Comparison of ENCODE assay signal across 32 mouse cellular contexts in the genomic region with DNA sequence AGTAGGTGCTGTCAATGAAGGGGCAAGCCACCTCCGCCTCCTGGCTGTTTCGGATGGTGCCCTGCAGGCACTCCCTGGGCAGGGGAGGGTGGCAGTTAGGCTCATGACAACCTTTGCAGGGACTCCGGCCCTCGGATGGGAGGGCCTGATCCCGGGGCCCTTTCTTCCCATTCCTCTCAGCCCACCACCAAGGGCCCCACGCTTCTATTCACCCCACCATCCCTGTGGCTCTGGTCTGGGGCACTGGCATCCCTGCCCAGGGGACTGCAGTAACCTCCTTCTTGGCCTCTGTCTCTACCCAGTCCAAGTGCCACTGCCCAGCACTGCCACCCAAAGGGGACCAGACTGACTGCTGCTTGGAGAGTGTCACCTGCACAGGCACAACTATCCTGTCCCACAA. TPM values are rescaled to one million over a fixed set of nuclear protein-coding genes. Genes with fewer than 3 reads are reported as not detected.
"Had no signal": no experiment of that assay in that cellular context is flagged by ENCODE, and none has a peak within 500 bp of the region (broad histone marks: within the 10 kb centered on the region; RNA-seq: fewer than 3 reads in every experiment).

No protein-coding gene starts in this region.

- H3K4me2 ChIP-seq: embryonic facial prominence, embryonic 12.5 days; embryonic facial prominence, embryonic 13.5 days; embryonic facial prominence, embryonic 15.5 days; forebrain, embryonic 12.5 days; forebrain, embryonic 13.5 days; forebrain, embryonic 15.5 days had no signal

- H3K27me3 ChIP-seq: embryonic facial prominence, embryonic 12.5 days; embryonic facial prominence, embryonic 13.5 days; embryonic facial prominence, embryonic 15.5 days; forebrain, embryonic 12.5 days; forebrain, embryonic 13.5 days; forebrain, embryonic 15.5 days had no signal

- H3K4me3 ChIP-seq: embryonic facial prominence, embryonic 10.5 days; embryonic facial prominence, embryonic 12.5 days; embryonic facial prominence, embryonic 13.5 days; embryonic facial prominence, embryonic 15.5 days; erythroblast, embryonic 14.5 days; forebrain, embryonic 10.5 days; forebrain, embryonic 12.5 days; forebrain, embryonic 13.5 days; forebrain, embryonic 15.5 days; gastrocnemius, adult 2 months had no signal

- H3K27ac ChIP-seq: embryonic facial prominence, embryonic 10.5 days; embryonic facial prominence, embryonic 12.5 days; embryonic facial prominence, embryonic 13.5 days; embryonic facial prominence, embryonic 15.5 days; forebrain, embryonic 10.5 days; forebrain, embryonic 12.5 days; forebrain, embryonic 13.5 days; forebrain, embryonic 15.5 days; gastrocnemius, adult 2 months had no signal

- ATAC-seq: forebrain, embryonic 13.5 days; forebrain, embryonic 14.5 days; forebrain, embryonic 15.5 days; forebrain, embryonic 16.5 days; forebrain, postnatal 0 days had no signal

- DNase-seq: cerebellum, adult 18-20 months; cerebellum, adult 2 months; cerebellum, adult 8-10 months; cerebellum, adult 9-10 months; cerebellum, adult 9-11 months; cerebellum, postnatal 10 days; cerebellum, postnatal 14 days; cerebellum, postnatal 25 days; cerebellum, postnatal 36 days; embryo, embryonic 11 days; forebrain, postnatal 0 days; gastrocnemius, adult 2 months; gastrocnemius, postnatal 10 days; gastrocnemius, postnatal 14 days; gastrocnemius, postnatal 25 days; gastrocnemius, postnatal 36 days; heart, adult 18-20 months had no signal

- H3K4me1 ChIP-seq: embryonic facial prominence, embryonic 10.5 days; embryonic facial prominence, embryonic 12.5 days; embryonic facial prominence, embryonic 13.5 days; embryonic facial prominence, embryonic 15.5 days; forebrain, embryonic 10.5 days; forebrain, embryonic 12.5 days; forebrain, embryonic 13.5 days; forebrain, embryonic 15.5 days had no signal

- H3K9ac ChIP-seq: embryonic facial prominence, embryonic 12.5 days; embryonic facial prominence, embryonic 13.5 days; embryonic facial prominence, embryonic 15.5 days; forebrain, embryonic 12.5 days; forebrain, embryonic 13.5 days; forebrain, embryonic 15.5 days; forebrain, postnatal 0 days had no signal

- H3K9me3 ChIP-seq: embryonic facial prominence, embryonic 10.5 days; embryonic facial prominence, embryonic 12.5 days; embryonic facial prominence, embryonic 13.5 days; embryonic facial prominence, embryonic 15.5 days; forebrain, embryonic 10.5 days; forebrain, embryonic 12.5 days; forebrain, embryonic 13.5 days; forebrain, embryonic 15.5 days had no signal

RNA-seq across cellular contexts. Expression of gene Trib3, which starts 21.6 kb away (rescaled TPM):
- total RNA-seq: common myeloid progenitor, adult 5-6 weeks; granulocyte monocyte progenitor cell, adult 5-6 weeks had no signal

RNA-seq across cellular contexts. Expression of gene Nrsn2, which starts 54.2 kb away (rescaled TPM):
- total RNA-seq: common myeloid progenitor, adult 5-6 weeks; gastrocnemius, adult 18-20 months; gastrocnemius, adult 2 months; gastrocnemius, postnatal 14 days; gastrocnemius, postnatal 25 days; gastrocnemius, postnatal 36 days; granulocyte monocyte progenitor cell, adult 5-6 weeks; heart, adult 18-20 months; heart, adult 8-10 months had no signal
- polyA plus RNA-seq: erythroblast, embryonic 14.5 days had no signal
